Mouse (Mus musculus) stomach, embryonic 16.5 days (tissue): ENCODE measurements around the gene Itpr3. TPM values are rescaled to one million over a fixed set of nuclear protein-coding genes. Genes with fewer than 3 reads are reported as not detected.

Source experiments
- ATAC-seq: fragments of 200-750 bp; cut with Nextera tagmentation; 2 replicates; pipeline ENCODE4 v1.8.0; 2017; ENCODE audit warnings: moderate number of reproducible peaks, moderate TSS enrichment; ENCODE audit not compliant: insufficient read depth, low FRiP score
- H3K27ac ChIP-seq: fragments of 300-500 bp; sonication (generic); 2 replicates; pipeline ENCODE4 v1.5.1; 2014; ENCODE audit warnings: low read length
- H3K27me3 ChIP-seq: fragments of 300-500 bp; sonication (generic); 2 replicates; pipeline ENCODE4 v1.6.1; 2014; ENCODE audit warnings: low read length, control low read depth, mixed read lengths; ENCODE audit not compliant: control insufficient read depth, insufficient read depth
- H3K36me3 ChIP-seq: fragments of 300-500 bp; sonication (generic); 2 replicates; pipeline ENCODE4 v1.6.1; 2014; ENCODE audit warnings: low read length; ENCODE audit not compliant: control insufficient read depth, insufficient read depth
- H3K4me1 ChIP-seq: fragments of 300-500 bp; sonication (generic); 2 replicates; pipeline ENCODE4 v1.6.1; 2014; ENCODE audit warnings: low read length, control low read depth, mixed read lengths; ENCODE audit not compliant: control insufficient read depth, insufficient read depth
- H3K4me2 ChIP-seq: fragments of 300-500 bp; sonication (generic); 2 replicates; pipeline ENCODE4 v1.6.1; 2014; ENCODE audit warnings: low read depth, low read length, mixed read lengths
- H3K4me3 ChIP-seq: fragments of 300-500 bp; sonication (generic); replicated peaks from 2 replicates; pipeline ENCODE4 v1.5.1; 2014; ENCODE audit warnings: mild to moderate bottlenecking, low read length
- H3K9ac ChIP-seq: fragments of 300-500 bp; sonication (generic); 2 replicates; pipeline ENCODE4 v1.6.1; 2014; ENCODE audit warnings: low read length
- H3K9me3 ChIP-seq: fragments of 300-500 bp; sonication (generic); replicated peaks from 2 replicates; pipeline ENCODE4 v1.6.1; 2016; ENCODE audit warnings: low read length, control low read depth; ENCODE audit not compliant: control insufficient read depth
- WGBS: fragments of 180-500 bp; shearing (Covaris S2); extraction: QIAGEN DNeasy Blood & Tissue Kit; methylation state at CpG from one replicate; pipeline ENCODE4 v1.1.7; 2014; 5-methylcytosine and 5-hydroxymethylcytosine counted together
- polyA plus RNA-seq: library from polyadenylated mRNA; unstranded; fragments of >200 nt; fragmentation: Nextera tagmentation; extraction: Ambion mirVana; gene quantifications from 2 replicates; pipeline ENCODE4 v1.2.1, GENCODE M21; 2015

Gene Itpr3
- polyA plus RNA-seq, 1 experiment from 2014 or later = 15.0 TPM

- Histone ChIP-seq H3K4me2 (no peak overlapping the region), H3K36me3 (peaks cover 4% of the 10 kb centered on the region; the same call in 1 of the 2 replicates), H3K27ac (no peak overlapping the region), H3K4me3 (no peak overlapping the region), H3K9me3 (no peaks in the 10 kb centered on the region), H3K4me1 (peaks cover 35% of the 10 kb centered on the region), H3K27me3 (no peaks in the 10 kb centered on the region), H3K9ac (no peak overlapping the region)
- WGBS = 93% methylated on average over 8 of the region's 8 CpGs
- ATAC-seq = no peak
Observed at GRCm38 (mm10) chr17:27072363-27072762, 15.3 kb downstream of the Itpr3 start.

GRCm38 (mm10) chr17:27073126-27073525 is 16.0 kb downstream of the Itpr3 start:
- no peak overlapping the region for H3K9ac ChIP-seq
- H3K4me2 ChIP-seq = no peak overlapping the region
- ATAC-seq = no peak
- peaks cover 35% of the 10 kb centered on the region for H3K4me1 ChIP-seq
- H3K9me3 ChIP-seq = 0 out of 2 replicates have a peak, but pooled peaks cover 3% of the 10 kb centered on the region
- H3K27ac ChIP-seq = no peak overlapping the region
- 76% methylated on average over 5 of the region's 5 CpGs for WGBS
- peaks cover 10% of the 10 kb centered on the region for H3K36me3 ChIP-seq
- H3K27me3 ChIP-seq = no peaks in the 10 kb centered on the region
- H3K4me3 ChIP-seq = no peak overlapping the region

GRCm38 (mm10) chr17:27073778-27074177 is 16.7 kb downstream of the Itpr3 start:
- peaks cover 35% of the 10 kb centered on the region for H3K4me1 ChIP-seq
- 64% methylated on average over 9 of the region's 9 CpGs for WGBS
- no peak overlapping the region for H3K9ac ChIP-seq

GRCm38 (mm10) chr17:27074236-27074635 is 17.1 kb downstream of the Itpr3 start:
- no peak for ATAC-seq
- peak overlapping the region; percentile 7; the same call in 1 of the 2 replicates for H3K9ac ChIP-seq

More at GRCm38 (mm10) chr17:27073778-27074177, 16.7 kb downstream of the Itpr3 start:
- no peak overlapping the region for H3K4me3 ChIP-seq
- no peaks in the 10 kb centered on the region for H3K27me3 ChIP-seq
- H3K36me3 ChIP-seq = peaks cover 10% of the 10 kb centered on the region
- H3K27ac ChIP-seq = peak overlapping the region; percentile 82; the same call in 1 of the 2 replicates
- H3K9me3 ChIP-seq = 0 out of 2 replicates have a peak, but pooled peaks cover 3% of the 10 kb centered on the region
- ATAC-seq = peak; percentile 44; the same call in 1 of the 2 replicates
- no peak overlapping the region for H3K4me2 ChIP-seq

GRCm38 (mm10) chr17:27074849-27075745 is 18.0 kb downstream of the Itpr3 start:
- ATAC-seq = no peak
- 0 out of 2 replicates have a peak, but pooled peaks cover 3% of the 10 kb centered on the region for H3K9me3 ChIP-seq
- no peaks in the 10 kb centered on the region for H3K27me3 ChIP-seq
- H3K4me1 ChIP-seq = peaks cover 26% of the 10 kb centered on the region
- H3K9ac ChIP-seq = no peak overlapping the region; the same call in 1 of the 2 replicates
- no peak overlapping the region for H3K4me3 ChIP-seq
- peak overlapping the region; percentile 82 for H3K27ac ChIP-seq
- no peak overlapping the region for H3K4me2 ChIP-seq
- WGBS = 70% methylated on average over 17 of the region's 17 CpGs
- peaks cover 10% of the 10 kb centered on the region for H3K36me3 ChIP-seq

More at GRCm38 (mm10) chr17:27074236-27074635, 17.1 kb downstream of the Itpr3 start:
- H3K4me3 ChIP-seq = no peak overlapping the region
- WGBS = 60% methylated on average over 6 of the region's 6 CpGs
- no peak overlapping the region for H3K4me2 ChIP-seq
- 0 out of 2 replicates have a peak, but pooled peaks cover 3% of the 10 kb centered on the region for H3K9me3 ChIP-seq
- H3K27me3 ChIP-seq = no peaks in the 10 kb centered on the region
- peaks cover 34% of the 10 kb centered on the region for H3K4me1 ChIP-seq
- H3K27ac ChIP-seq = peak overlapping the region; percentile 82; the same call in 1 of the 2 replicates
- peaks cover 10% of the 10 kb centered on the region for H3K36me3 ChIP-seq

GRCm38 (mm10) chr17:27077133-27077532 is 20.0 kb downstream of the Itpr3 start:
- whole genome bisulfite sequencing = 94% methylated on average over 7 of the region's 7 CpGs
- H3K9ac ChIP-seq = no peak overlapping the region
- H3K4me1 ChIP-seq = peaks cover 23% of the 10 kb centered on the region
- H3K27ac ChIP-seq = no peak overlapping the region
- H3K9me3 ChIP-seq = 0 out of 2 replicates have a peak, but pooled peaks cover 3% of the 10 kb centered on the region
- no peak overlapping the region for H3K4me3 ChIP-seq
- peaks cover 10% of the 10 kb centered on the region for H3K36me3 ChIP-seq
- no peak overlapping the region for H3K4me2 ChIP-seq
- no peak for ATAC-seq
- no peaks in the 10 kb centered on the region for H3K27me3 ChIP-seq

GRCm38 (mm10) chr17:27077920-27078319 is 20.8 kb downstream of the Itpr3 start:
- H3K9me3 ChIP-seq = 0 out of 2 replicates have a peak, but pooled peaks cover 3% of the 10 kb centered on the region
- H3K4me3 ChIP-seq = no peak overlapping the region
- H3K4me1 ChIP-seq = peaks cover 21% of the 10 kb centered on the region
- ATAC-seq = no peak
- peaks cover 10% of the 10 kb centered on the region for H3K36me3 ChIP-seq
- no peak overlapping the region for H3K9ac ChIP-seq
- no peaks in the 10 kb centered on the region for H3K27me3 ChIP-seq
- H3K4me2 ChIP-seq = no peak overlapping the region
- H3K27ac ChIP-seq = no peak overlapping the region
- WGBS = 83% methylated on average over 6 of the region's 6 CpGs

- H3K9me3 ChIP-seq = 0 out of 2 replicates have a peak, but pooled peaks cover 3% of the 10 kb centered on the region
- H3K4me1 ChIP-seq = peaks cover 23% of the 10 kb centered on the region
- no peak overlapping the region for H3K4me2 ChIP-seq
- ATAC-seq = no peak
- H3K9ac ChIP-seq = no peak overlapping the region
- no peaks in the 10 kb centered on the region for H3K27me3 ChIP-seq
- H3K27ac ChIP-seq = no peak overlapping the region
- H3K4me3 ChIP-seq = no peak overlapping the region
- peaks cover 10% of the 10 kb centered on the region for H3K36me3 ChIP-seq
- 74% methylated on average over 6 of the region's 6 CpGs for WGBS
Observed at GRCm38 (mm10) chr17:27078499-27078898, 21.4 kb downstream of the Itpr3 start.

GRCm38 (mm10) chr17:27081868-27082267 is 24.8 kb downstream of the Itpr3 start:
- H3K27ac ChIP-seq = peak overlapping the region; percentile 16
- peaks cover 8% of the 10 kb centered on the region; the same call in 1 of the 2 replicates for H3K4me1 ChIP-seq
- H3K9me3 ChIP-seq = 0 out of 2 replicates have a peak, but pooled peaks cover 3% of the 10 kb centered on the region
- no peaks in the 10 kb centered on the region for H3K27me3 ChIP-seq
- peaks cover 10% of the 10 kb centered on the region for H3K36me3 ChIP-seq
- 59% methylated on average over 5 of the region's 5 CpGs for WGBS
- no peak overlapping the region for H3K4me2 ChIP-seq
- H3K4me3 ChIP-seq = no peak overlapping the region
- no peak for ATAC-seq
- no peak overlapping the region for H3K9ac ChIP-seq
